Mouse (Mus musculus) retina, embryonic 14.5 days (tissue): ENCODE results near the gene Gpt2.

ENCODE experiments used
- DNase-seq: peaks from one replicate; pipeline ENCODE4 v3.0.0-alpha.2; 2015; ENCODE audit warnings: low spot score

Gpt2 gene

GRCm38 (mm10) chr8:85487906-85488620 is 4.3 kb upstream of the Gpt2 start:
- DNase-seq: no peak

GRCm38 (mm10) chr8:85488631-85489030 is 3.7 kb upstream of the Gpt2 start:
- DNase-seq: no peak

DNA sequence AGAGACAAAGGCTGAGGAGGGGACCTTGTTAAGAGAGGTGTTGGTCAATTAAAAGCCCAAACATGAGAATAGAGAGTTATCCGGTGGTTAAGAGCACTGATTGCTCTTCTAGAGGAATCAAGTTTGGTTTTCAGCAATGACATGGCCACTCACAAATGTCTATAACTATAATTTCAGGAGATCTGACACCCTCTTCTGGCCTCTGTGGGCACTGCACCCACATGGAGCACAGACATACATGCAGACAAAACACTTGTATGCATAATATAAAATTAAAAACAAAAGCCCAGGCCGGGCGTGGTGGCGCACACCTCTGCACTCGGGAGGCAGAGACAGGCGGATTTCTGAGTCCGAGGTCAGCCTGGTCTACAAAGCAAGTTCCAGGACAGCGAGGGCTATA is 2.8 kb upstream of the Gpt2 start:
- DNase-seq: no peak

GRCm38 (mm10) chr8:85492940-85493931 is 860 bp downstream of the Gpt2 start:
- DNase-seq: peak; percentile 44

DNA sequence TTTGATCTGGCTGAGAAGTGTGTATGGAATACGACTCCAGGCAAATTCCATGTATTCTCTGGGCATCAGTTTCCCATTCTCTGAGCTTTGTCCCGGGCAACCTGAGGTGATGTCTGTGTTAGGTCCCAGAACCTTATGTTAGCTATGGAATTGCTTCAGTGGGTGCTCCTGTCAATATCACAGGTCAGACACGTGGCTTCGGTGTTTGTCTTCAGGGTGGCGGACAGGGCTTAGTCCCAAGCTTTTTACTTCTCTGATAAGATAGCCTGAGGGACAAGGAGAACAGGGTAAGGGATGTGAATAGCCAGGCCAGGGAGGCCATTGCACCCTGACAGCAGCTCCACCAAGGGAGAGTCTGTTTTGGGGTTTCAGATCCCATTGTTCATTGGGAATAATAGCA is 3.7 kb downstream of the Gpt2 start:
- DNase-seq: no peak

DNA sequence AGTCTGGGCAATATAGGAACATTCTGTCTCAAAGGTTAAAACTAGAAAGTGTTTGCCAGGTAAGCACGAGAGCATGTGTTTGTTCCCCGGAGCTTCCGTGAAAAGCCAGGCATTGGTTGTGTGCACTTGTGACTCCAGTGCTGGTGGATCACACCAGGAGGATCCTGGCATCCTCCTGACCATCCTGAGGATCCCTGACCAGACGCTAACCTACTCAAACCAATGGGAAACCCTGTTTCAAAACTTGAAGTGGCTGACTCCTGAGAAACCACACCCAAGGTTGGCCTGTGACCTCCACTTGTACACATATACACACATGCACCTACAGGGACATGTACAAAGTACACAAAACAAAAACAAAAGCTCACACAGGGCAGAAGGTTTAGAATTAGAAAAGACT is 4.4 kb downstream of the Gpt2 start:
- DNase-seq: no peak

GRCm38 (mm10) chr8:85498577-85498976 is 6.2 kb downstream of the Gpt2 start:
- DNase-seq: no peak

DNA sequence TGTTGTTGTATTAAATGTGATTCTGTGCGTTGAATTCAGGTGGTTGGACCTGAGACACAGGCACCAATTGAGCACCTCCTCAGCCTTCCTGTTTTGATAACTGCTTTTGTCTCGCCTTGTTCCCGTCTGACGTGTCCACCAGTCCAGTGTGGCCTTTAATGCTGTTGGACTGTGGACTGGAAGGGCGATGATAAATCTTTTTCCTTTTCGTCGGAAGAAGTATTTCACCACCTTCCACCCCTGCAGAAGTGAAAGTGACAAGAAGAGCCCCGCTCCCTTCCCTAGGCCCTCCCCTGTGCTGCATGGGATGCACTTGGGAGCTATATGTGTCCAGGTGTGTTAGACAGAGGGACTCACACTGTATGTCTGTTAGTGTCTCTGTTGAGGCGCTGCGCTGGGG is 8.1 kb downstream of the Gpt2 start:
- DNase-seq: no peak

DNA sequence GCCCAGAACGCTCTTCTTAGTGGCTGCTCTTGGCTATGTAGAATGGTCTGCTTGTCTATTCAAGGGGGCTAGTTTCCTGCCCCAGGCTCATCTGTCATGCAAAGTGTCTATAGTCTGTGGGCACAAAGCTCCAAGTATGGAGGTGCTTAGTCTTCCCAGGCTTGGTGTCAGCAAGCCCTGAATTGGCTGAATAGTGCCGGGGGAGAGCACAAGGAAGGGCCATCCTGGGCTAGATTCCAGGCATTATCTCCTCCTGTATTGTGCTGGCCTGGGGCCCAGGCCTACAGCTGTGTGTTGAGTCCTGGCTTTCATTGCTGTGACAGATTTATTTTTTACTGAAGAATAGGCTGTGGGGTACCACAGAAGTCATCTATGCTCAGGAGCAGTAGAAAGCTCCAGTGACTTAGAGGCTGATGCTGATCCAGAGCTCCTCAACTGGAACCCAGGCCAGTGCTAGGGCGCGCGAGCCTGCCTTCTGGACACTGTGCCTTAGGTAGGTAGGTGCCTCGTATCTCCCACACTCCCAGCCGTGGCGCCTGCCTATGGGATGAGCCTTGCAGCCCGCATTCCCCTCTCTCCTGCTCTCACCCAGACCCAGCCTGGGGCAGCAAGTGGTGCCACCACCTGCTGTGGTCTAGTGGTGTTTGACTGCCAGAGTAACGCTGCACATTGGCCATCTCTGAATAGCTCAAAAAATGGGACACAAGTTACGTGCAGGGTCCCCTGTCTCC is 8.7 kb downstream of the Gpt2 start:
- no peak for DNase-seq

GRCm38 (mm10) chr8:85502381-85502780 is 10.0 kb downstream of the Gpt2 start:
- no peak for DNase-seq

DNA sequence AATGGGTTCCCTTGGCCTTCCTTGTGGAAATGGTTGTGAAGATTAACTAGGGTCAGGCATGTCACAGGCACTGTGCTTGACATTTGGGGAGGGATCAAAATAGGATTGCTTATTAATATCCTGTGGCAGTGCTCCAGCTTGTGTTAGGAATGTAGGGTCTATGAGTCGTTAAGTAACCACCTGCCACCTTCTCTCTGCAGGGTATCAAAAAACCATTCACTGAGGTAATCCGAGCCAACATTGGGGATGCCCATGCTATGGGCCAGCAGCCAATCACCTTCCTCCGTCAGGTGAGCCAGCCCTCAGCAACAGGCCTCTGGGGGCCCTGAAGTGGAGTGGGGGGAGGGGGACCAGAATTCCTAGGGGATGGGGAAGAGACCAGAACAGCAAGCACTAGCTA is 10.7 kb downstream of the Gpt2 start:
- no peak for DNase-seq

- DNase-seq: no peak
These were observed 12.3 kb downstream of the Gpt2 start for GRCm38 (mm10) chr8:85504704-85505103.

DNA sequence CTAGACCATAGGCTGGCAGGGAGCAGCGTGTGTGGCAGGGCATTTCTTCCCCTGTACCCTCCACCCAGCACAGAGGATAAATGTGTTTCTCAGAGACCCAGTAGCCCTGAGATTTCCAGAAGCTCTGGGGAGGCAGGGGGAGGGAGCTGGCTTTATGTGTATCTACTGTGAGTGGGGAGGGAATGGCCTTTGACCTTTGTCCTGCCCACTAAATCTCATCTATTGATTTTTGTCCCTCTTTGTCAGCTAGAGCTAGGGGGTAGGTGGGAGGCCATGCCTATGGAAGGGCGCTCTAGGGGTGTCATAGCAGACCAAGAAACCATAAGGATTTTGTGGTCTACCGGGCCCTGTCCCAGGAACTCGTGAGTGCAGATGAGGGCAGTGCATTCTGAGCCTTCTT is 14.2 kb downstream of the Gpt2 start:
- DNase-seq: no peak

DNA sequence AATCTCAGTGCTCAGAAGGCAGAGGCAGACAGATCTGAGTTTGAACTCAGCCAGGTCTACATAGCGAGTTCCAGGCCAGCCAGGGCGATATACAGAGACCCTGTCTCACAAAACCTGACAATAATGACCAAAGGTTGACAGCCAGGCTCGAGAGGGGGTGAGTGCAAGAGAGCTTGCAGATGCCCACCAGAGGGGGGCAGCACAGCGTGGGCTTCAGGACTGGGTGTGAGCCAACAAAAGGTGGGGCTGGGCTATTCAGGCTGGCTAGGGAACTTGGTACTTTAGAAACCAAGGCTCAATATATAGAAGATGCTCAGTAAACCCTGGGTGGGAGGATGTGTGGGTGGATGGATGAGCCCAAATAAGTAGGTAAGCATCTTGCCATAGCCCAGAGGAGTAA is 16.3 kb downstream of the Gpt2 start:
- no peak for DNase-seq

GRCm38 (mm10) chr8:85512234-85512633 is 19.9 kb downstream of the Gpt2 start:
- DNase-seq: no peak

DNA sequence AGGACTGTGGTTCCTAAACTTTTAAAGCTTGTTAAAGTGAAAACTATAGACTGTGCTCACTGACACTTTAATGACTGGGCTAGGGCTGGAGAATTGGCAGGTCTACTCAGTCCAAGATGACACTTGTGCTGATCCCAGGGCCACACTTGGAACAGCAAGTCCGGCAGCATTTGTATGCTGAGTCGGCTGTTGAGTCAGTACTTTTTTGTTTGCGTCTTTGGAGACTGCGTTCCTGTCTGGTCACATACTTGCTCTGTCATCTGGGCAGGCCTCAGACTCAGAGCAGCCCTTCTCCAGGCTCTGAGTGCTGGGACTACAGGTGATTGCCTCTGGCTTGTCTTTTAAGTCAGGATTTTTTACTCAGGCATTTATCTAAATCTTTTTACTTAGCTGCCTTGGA is 20.9 kb downstream of the Gpt2 start:
- no peak for DNase-seq

- no peak for DNase-seq
These were observed 23.0 kb downstream of the Gpt2 start for GRCm38 (mm10) chr8:85515391-85515790.

DNA sequence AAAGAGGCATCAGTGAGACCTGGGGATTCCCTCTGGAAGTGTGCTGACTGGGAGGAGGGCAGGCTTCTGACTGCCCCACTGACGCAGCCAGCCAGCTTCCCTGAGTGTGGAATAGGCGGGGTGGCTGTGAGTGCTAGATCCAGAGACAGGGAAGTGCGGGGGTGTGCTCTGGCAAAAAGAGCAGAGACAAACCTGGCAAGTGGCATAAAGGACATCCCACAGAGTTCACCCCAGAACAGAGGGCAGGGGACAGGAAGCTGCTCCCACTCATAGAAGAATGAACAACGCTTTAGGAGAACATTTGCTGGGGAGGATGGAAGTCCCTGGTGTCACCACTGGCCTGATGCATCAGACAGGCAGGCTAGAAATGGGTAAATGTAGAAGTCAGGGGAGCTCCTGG is 25.0 kb downstream of the Gpt2 start:
- DNase-seq: no peak

DNA sequence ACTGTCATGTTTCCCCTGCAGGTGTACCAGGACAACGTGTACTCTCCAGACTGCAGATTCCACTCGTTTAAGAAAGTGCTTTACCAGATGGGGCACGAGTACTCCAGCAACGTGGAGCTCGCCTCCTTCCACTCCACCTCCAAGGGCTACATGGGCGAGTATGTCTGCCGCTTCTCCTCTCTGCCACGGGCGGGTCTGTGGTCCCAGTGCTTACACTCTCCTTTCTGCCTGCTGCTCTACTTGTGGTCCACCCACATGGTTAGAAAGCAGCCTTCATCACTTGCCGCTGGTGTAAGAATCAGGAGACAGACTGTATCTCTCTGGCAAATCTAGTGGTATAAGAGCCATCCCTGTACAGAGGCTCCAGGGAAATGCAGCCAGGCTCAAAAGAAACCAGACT is 25.6 kb downstream of the Gpt2 start:
- no peak for DNase-seq

- no peak for DNase-seq
These were observed 28.2 kb downstream of the Gpt2 start for GRCm38 (mm10) chr8:85520586-85520985.

DNA sequence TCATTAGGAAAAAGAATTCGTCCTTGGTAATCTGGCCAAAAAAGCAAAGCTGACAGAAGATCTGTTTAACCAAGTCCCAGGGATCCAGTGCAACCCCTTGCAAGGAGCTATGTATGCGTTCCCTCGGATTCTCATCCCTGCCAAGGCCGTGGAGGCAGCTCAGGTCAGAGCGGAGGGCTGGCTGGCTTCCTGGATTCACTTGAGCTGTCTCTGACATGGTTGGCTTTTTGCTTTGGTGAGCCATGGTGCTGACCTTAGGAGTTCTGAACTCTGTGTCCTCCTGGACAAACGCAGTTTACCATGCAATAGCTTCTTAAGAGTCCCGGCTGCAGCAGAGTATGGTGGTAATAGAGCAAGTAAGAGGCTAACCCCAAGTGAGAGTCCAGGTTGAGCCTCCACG is 29.0 kb downstream of the Gpt2 start:
- DNase-seq: no peak

GRCm38 (mm10) chr8:85524086-85524485 is 31.7 kb downstream of the Gpt2 start:
- no peak for DNase-seq

DNA sequence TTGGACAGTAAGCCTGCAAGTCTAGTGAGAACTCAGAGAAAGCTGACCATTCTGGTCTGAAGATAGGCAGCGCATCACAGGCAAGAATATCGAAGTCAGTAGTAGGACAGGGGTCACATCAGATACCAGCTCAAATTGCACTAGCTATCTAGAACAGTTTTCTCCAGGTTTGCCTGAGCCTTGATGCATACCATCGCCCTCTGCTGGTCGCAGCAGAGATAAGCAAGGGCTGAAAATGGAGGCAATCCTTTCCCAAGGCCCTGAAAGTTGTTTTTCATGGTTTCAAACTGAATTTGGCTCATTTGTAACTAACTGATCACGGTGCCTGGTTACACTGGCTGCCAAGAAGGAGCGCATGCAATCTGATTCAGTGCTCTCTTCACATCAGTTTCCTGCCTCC is 33.7 kb downstream of the Gpt2 start:
- DNase-seq: peak; percentile 74
